In the genomic region with DNA sequence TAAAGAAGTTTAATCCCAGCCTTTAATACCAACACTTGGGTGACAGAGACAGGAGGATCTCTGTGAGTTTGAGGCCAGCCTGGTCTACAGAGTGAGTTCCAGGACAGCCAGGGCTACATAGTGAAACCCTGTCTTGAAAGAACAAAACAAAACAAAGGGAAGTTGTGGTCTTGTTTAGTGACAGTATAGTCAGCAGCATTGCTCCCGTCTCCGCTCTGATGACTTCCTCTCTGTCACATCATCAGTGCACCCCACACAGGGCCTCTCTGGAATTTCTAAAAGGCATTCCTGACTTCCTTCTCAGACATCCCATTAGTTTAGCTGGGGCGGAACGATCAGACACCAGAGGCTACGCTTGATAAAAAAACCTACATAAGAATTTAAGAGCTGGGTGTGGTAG, we compare ENCODE assay signal across 14 mouse cellular contexts.
DNase-seq lines count a peak whose midpoint lies in the region; ATAC-seq and TF ChIP-seq lines count a peak whose summit lies in the region.
"Had no signal": no experiment of that assay in that cellular context is flagged by ENCODE, and none has a peak within 500 bp of the region (broad histone marks: within the 10 kb centered on the region; RNA-seq: fewer than 3 reads in every experiment).

No protein-coding gene starts in this region.

- peak; percentile 14; the same call in 1 of the 2 replicates for ATAC-seq in lung, embryonic 14.5 days (ENCODE audit: insufficient read depth)
- ATAC-seq in granulocyte monocyte progenitor cell, adult 5-6 weeks (replicated peaks; ENCODE audit: poor library complexity, severe bottlenecking) = peak; percentile 80
- no peak for ATAC-seq in liver, embryonic 12.5 days

- H3K36me3 ChIP-seq in lung, embryonic 14.5 days (ENCODE audit: insufficient read depth) = no peaks in the 10 kb centered on the region
- H3K36me3 ChIP-seq in CH12.LX (replicated peaks in 1 of 2; ENCODE audit: control insufficient read depth in 1 of 2, insufficient read depth in 1 of 2, low read length in 1 of 2) = no peaks in the 10 kb centered on the region
- H3K36me3 ChIP-seq in embryonic facial prominence, embryonic 10.5 days (replicated peaks) = no peaks in the 10 kb centered on the region
- no peaks in the 10 kb centered on the region for H3K36me3 ChIP-seq in liver, embryonic 12.5 days
- H3K36me3 ChIP-seq: forebrain, embryonic 10.5 days; heart, embryonic 10.5 days; hindbrain, embryonic 12.5 days had no signal

- H3K79me2 ChIP-seq in CH12.LX (replicated peaks; ENCODE audit: control insufficient read depth, extremely low read depth, insufficient read depth, poor library complexity, severe bottlenecking) = no peaks in the 10 kb centered on the region

- peak; percentile 37 for DNase-seq in lung, embryonic 14.5 days
- no peak for DNase-seq in lung, postnatal 10 days
- no peak for DNase-seq in CH12.LX (ENCODE audit: extremely low read depth)
- DNase-seq in cerebellum, adult 11-12 months = no peak
- no peak for DNase-seq in embryonic facial prominence, embryonic 10.5 days (ENCODE audit: low spot score)
- DNase-seq: cerebellum, adult 9-10 months; gastrocnemius, postnatal 25 days had no signal

- no peak overlapping the region for H3K9ac ChIP-seq in lung, embryonic 14.5 days
- no peak overlapping the region for H3K9ac ChIP-seq in CH12.LX (ENCODE audit: insufficient read depth, low read depth)
- no peak overlapping the region for H3K9ac ChIP-seq in liver, embryonic 12.5 days
- H3K9ac ChIP-seq: hindbrain, embryonic 12.5 days had no signal

- no peak for TF ChIP-seq RAD21 in CH12.LX (IDR thresholded peaks at IDR 0.05; ENCODE audit: low read depth, low read length)

- TF ChIP-seq CTCF in lung, embryonic 14.5 days (IDR thresholded peaks at IDR 0.05; ENCODE audit: low read depth) = no peak
- no peak for TF ChIP-seq CTCF in CH12.LX (conservative IDR thresholded peaks at IDR 0.05 in 1 of 2, IDR thresholded peaks at IDR 0.05 in 1 of 2; ENCODE audit: low read depth in 2 of 2, low read length in 2 of 2)

- 0 out of 2 replicates have a peak, but pooled peaks have one; percentile 19 for TF ChIP-seq EP300 in CH12.LX (IDR thresholded peaks at IDR 0.05; ENCODE audit: low read length)

- no peak for TF ChIP-seq POLR2A in CH12.LX (IDR thresholded peaks at IDR 0.05; ENCODE audit: low read depth, low read length)

- no peaks in the 10 kb centered on the region for H3K9me3 ChIP-seq in lung, embryonic 14.5 days (ENCODE audit: low read depth, low read length)
- H3K9me3 ChIP-seq in CH12.LX (replicated peaks; ENCODE audit: low read length) = no peaks in the 10 kb centered on the region
- H3K9me3 ChIP-seq in embryonic facial prominence, embryonic 10.5 days = no peaks in the 10 kb centered on the region
- H3K9me3 ChIP-seq in liver, embryonic 12.5 days (replicated peaks) = no peaks in the 10 kb centered on the region
- H3K9me3 ChIP-seq: forebrain, embryonic 10.5 days; heart, embryonic 10.5 days; hindbrain, embryonic 12.5 days had no signal

- no peak overlapping the region for H3K4me2 ChIP-seq in lung, embryonic 14.5 days
- H3K4me2 ChIP-seq in CH12.LX (ENCODE audit: insufficient read depth, low read depth, poor library complexity, severe bottlenecking) = no peak overlapping the region
- no peak overlapping the region for H3K4me2 ChIP-seq in liver, embryonic 12.5 days

- no peak overlapping the region for H3K4me3 ChIP-seq in lung, embryonic 14.5 days (ENCODE audit: low read depth, low read length)
- H3K4me3 ChIP-seq in CH12.LX (replicated peaks in 1 of 3; ENCODE audit: low read depth in 2 of 3, low read length in 2 of 3, poor library complexity in 1 of 3) = no peak overlapping the region
- no peak overlapping the region for H3K4me3 ChIP-seq in embryonic facial prominence, embryonic 10.5 days
- no peak overlapping the region for H3K4me3 ChIP-seq in liver, embryonic 12.5 days
- H3K4me3 ChIP-seq: erythroblast, embryonic 14.5 days; gastrocnemius, adult 2 months had no signal

- no peaks in the 10 kb centered on the region for H3K27me3 ChIP-seq in lung, embryonic 14.5 days (ENCODE audit: insufficient read depth, low read length)
- H3K27me3 ChIP-seq in CH12.LX (replicated peaks) = no peaks in the 10 kb centered on the region
- H3K27me3 ChIP-seq in embryonic facial prominence, embryonic 10.5 days (replicated peaks; ENCODE audit: low read depth, poor library complexity, severe bottlenecking) = peaks cover 26% of the 10 kb centered on the region
- H3K27me3 ChIP-seq in liver, embryonic 12.5 days (replicated peaks) = peaks cover 68% of the 10 kb centered on the region

- dilution Hi-C loops in CH12.LX (cut with MboI; ENCODE audit: extremely low pct_ligation_motif_present, extremely low pct_unique_long_range_greater_than_20kb, low sequenced_read_pairs) = no loop called here

- in situ Hi-C loops in CH12.LX (cut with MboI; ENCODE audit: low pct_ligation_motif_present, low pct_unique_long_range_greater_than_20kb, low sequenced_read_pairs) = no loop called here

- no peaks in the 10 kb centered on the region for H3K4me1 ChIP-seq in lung, embryonic 14.5 days (ENCODE audit: insufficient read depth)
- peaks cover 2 to 8% of the 10 kb centered on the region in 2 experiments; a peak in 2 of 4 replicates for H3K4me1 ChIP-seq in CH12.LX (ENCODE audit: control insufficient read depth in 1 of 2, insufficient read depth in 2 of 2)
- H3K4me1 ChIP-seq in embryonic facial prominence, embryonic 10.5 days = peaks cover 8% of the 10 kb centered on the region
- H3K4me1 ChIP-seq in liver, embryonic 12.5 days = peaks cover 9% of the 10 kb centered on the region; the same call in 1 of the 2 replicates

- 28% methylated on average over 5 of the region's 5 CpGs for WGBS in lung, embryonic 14.5 days
- 80% methylated on average over 5 of the region's 5 CpGs for WGBS in embryonic facial prominence, embryonic 10.5 days
- WGBS in liver, embryonic 12.5 days (ENCODE audit: insufficient replicate concordance) = 34% methylated on average over 5 of the region's 5 CpGs

- H3K27ac ChIP-seq in lung, embryonic 14.5 days (ENCODE audit: low read depth) = no peak overlapping the region
- no peak overlapping the region for H3K27ac ChIP-seq in CH12.LX (ENCODE audit: insufficient read depth, low read depth)
- no peak overlapping the region for H3K27ac ChIP-seq in embryonic facial prominence, embryonic 10.5 days (replicated peaks)
- no peak overlapping the region for H3K27ac ChIP-seq in liver, embryonic 12.5 days
- H3K27ac ChIP-seq: forebrain, embryonic 10.5 days; gastrocnemius, adult 2 months; heart, embryonic 10.5 days; hindbrain, embryonic 12.5 days had no signal

TF ChIP-seq in CH12.LX, 34 proteins besides CTCF, POLR2A, EP300 and RAD21:
- TF ChIP-seq NRF1 (IDR thresholded peaks at IDR 0.05; ENCODE audit: low read depth, low read length) = no peak
- no peak for TF ChIP-seq KAT2A (IDR thresholded peaks at IDR 0.05; ENCODE audit: insufficient replicate concordance, low read length)
- no peak for TF ChIP-seq ZC3H11A (IDR thresholded peaks at IDR 0.05; ENCODE audit: low read depth, low read length)
- no peak for TF ChIP-seq ELF1 (IDR thresholded peaks at IDR 0.05; ENCODE audit: low read depth, low read length)
- no peak for TF ChIP-seq PAX5 (IDR thresholded peaks at IDR 0.05; ENCODE audit: low read length)
- no peak for TF ChIP-seq POLR2AphosphoS2 (IDR thresholded peaks at IDR 0.05; ENCODE audit: low read depth, low read length)
- no peak for TF ChIP-seq BHLHE40 (IDR thresholded peaks at IDR 0.05; ENCODE audit: low read depth, low read length)
- TF ChIP-seq MAFK (IDR thresholded peaks at IDR 0.05; ENCODE audit: insufficient replicate concordance, low read length) = no peak
- TF ChIP-seq TCF12 (IDR thresholded peaks at IDR 0.05; ENCODE audit: low read depth, low read length) = no peak
- no peak for TF ChIP-seq ZKSCAN1 (IDR thresholded peaks at IDR 0.05; ENCODE audit: borderline replicate concordance, low read depth, low read length)
- TF ChIP-seq JUN (IDR thresholded peaks at IDR 0.05; ENCODE audit: insufficient read depth, low read depth, low read length) = no peak
- no peak for TF ChIP-seq IRF4 (IDR thresholded peaks at IDR 0.05; ENCODE audit: low read depth, low read length)
- no peak for TF ChIP-seq SMC3 (IDR thresholded peaks at IDR 0.05; ENCODE audit: low read depth, low read length)
- TF ChIP-seq ZMIZ1 (IDR thresholded peaks at IDR 0.05; ENCODE audit: low read depth, low read length) = no peak
- TF ChIP-seq JUND (conservative IDR thresholded peaks at IDR 0.05; ENCODE audit: low read depth, low read length) = no peak
